Mouse (Mus musculus): ENCODE measurements at regions not wholly inside any gene's neighbourhood (a gene's known extent, or its start where the extent isn't known, plus 50 kb on each side); places are given as distances from the start of the nearest gene placed in this dataset.

GRCm38 (mm10) chr19:32933676-32934075, 176.4 kb downstream of the Pten start:
- TF ChIP-seq POLR2A (IDR thresholded peaks at IDR 0.05; ENCODE audit: borderline replicate concordance, extremely low read depth, low read depth, low read length), result no peak
- TF ChIP-seq CTCF (IDR thresholded peaks at IDR 0.05; ENCODE audit: insufficient read depth, low read length), result no peak
